Mouse (Mus musculus) ES-Bruce4 (cell line): ENCODE measurements around the gene Pde1c. TPM values are rescaled to one million over a fixed set of nuclear protein-coding genes. Genes with fewer than 3 reads are reported as not detected.

Experiments used
- H3K27ac ChIP-seq: 2 replicates; pipeline ENCODE4 v1.5.1; 2012; ENCODE audit warnings: low read length, inconsistent platforms; ENCODE audit not compliant: insufficient read depth
- H3K27me3 ChIP-seq: 2 replicates; pipeline ENCODE4 v1.6.1; 2012; ENCODE audit warnings: mild to moderate bottlenecking, low read length, inconsistent platforms; ENCODE audit not compliant: control insufficient read depth, poor library complexity, insufficient read depth, severe bottlenecking
- H3K36me3 ChIP-seq: 2 replicates; pipeline ENCODE4 v1.6.1; 2012; ENCODE audit warnings: inconsistent platforms, mild to moderate bottlenecking, low read length, moderate library complexity; ENCODE audit not compliant: control insufficient read depth, poor library complexity, insufficient read depth, severe bottlenecking
- H3K4me1 ChIP-seq: one replicate; pipeline ENCODE4 v1.8.1; 2011; ENCODE audit warnings: low read length; ENCODE audit not compliant: control insufficient read depth, insufficient read depth
- H3K4me3 ChIP-seq: 2 replicates; pipeline ENCODE4 v1.5.1; 2011; ENCODE audit warnings: low read depth, mild to moderate bottlenecking, low read length
- H3K9ac ChIP-seq: 2 replicates; pipeline ENCODE4 v1.6.1; 2012; ENCODE audit warnings: low read depth, mild to moderate bottlenecking, inconsistent platforms; ENCODE audit not compliant: poor library complexity, severe bottlenecking
- H3K9me3 ChIP-seq: replicated peaks from 2 replicates; pipeline ENCODE4 v1.6.1; 2012; ENCODE audit warnings: mild to moderate bottlenecking, low read length, inconsistent platforms; ENCODE audit not compliant: control insufficient read depth, poor library complexity, insufficient read depth, severe bottlenecking
- CTCF ChIP-seq: IDR thresholded peaks from one replicate; pipeline ENCODE4 v1.8.1; 2011; ENCODE audit warnings: low read depth, low read length
- EP300 ChIP-seq: IDR thresholded peaks from 2 replicates; pipeline ENCODE4 v1.6.1; 2011; ENCODE audit warnings: low read depth, low read length; ENCODE audit not compliant: insufficient read depth
- POLR2A ChIP-seq: IDR thresholded peaks from one replicate; pipeline ENCODE4 v1.8.1; 2011; ENCODE audit warnings: low read length; ENCODE audit not compliant: insufficient read depth
- polyA plus RNA-seq: library from polyadenylated mRNA; stranded (reverse); fragments of >200 nt; gene quantifications from 2 replicates; pipeline ENCODE4 v1.2.4, GENCODE M21; 2011; ENCODE audit warnings: low read depth; ENCODE audit not compliant: missing spikeins, insufficient read depth, insufficient read length

Gene Pde1c
- polyA plus RNA-seq, 1 experiment, result 0.88 TPM

GRCm38 (mm10) chr6:56292176-56292575 lies 276.7 kb downstream of the Pde1c start:
- no peak for TF ChIP-seq POLR2A
- no peak for TF ChIP-seq CTCF
- TF ChIP-seq EP300, result no peak

GRCm38 (mm10) chr6:56289307-56289706 lies 279.6 kb downstream of the Pde1c start:
- no peaks in the 10 kb centered on the region for H3K9me3 ChIP-seq
- no peaks in the 10 kb centered on the region for H3K27me3 ChIP-seq
- H3K36me3 ChIP-seq, result no peaks in the 10 kb centered on the region
- H3K27ac ChIP-seq, result no peak overlapping the region
- no peaks in the 10 kb centered on the region for H3K4me1 ChIP-seq
- H3K4me3 ChIP-seq, result no peak overlapping the region
- TF ChIP-seq POLR2A (no peak), CTCF (no peak), EP300 (no peak)
- H3K9ac ChIP-seq, result no peak overlapping the region

More at GRCm38 (mm10) chr6:56292176-56292575, 276.7 kb downstream of the Pde1c start:
- no peaks in the 10 kb centered on the region for H3K4me1 ChIP-seq
- no peak overlapping the region for H3K27ac ChIP-seq
- H3K9ac ChIP-seq, result no peak overlapping the region
- H3K36me3 ChIP-seq, result no peaks in the 10 kb centered on the region
- H3K4me3 ChIP-seq, result no peak overlapping the region
- no peaks in the 10 kb centered on the region for H3K27me3 ChIP-seq
- no peaks in the 10 kb centered on the region for H3K9me3 ChIP-seq

DNA sequence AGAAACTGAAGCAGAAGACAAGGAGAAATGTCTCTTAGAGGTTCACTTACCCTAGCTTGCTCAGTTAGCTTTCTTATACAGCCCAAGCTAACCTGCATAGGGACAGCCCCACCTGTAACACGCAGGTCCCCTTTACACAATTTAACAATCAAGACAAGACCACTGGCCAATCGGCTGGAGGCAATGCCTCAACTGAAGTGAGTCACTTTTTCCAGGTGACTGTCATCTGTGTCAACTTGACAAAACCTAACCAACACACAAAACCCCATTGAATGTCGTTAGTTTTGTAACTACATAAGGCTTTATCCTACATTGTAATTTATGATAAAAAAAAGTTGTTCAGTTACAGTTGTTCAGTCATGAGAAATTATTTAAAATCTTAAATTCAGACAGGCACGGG lies 284.1 kb downstream of the Pde1c start:
- Histone ChIP-seq H3K27ac (no peak overlapping the region), H3K4me3 (no peak overlapping the region), H3K27me3 (no peaks in the 10 kb centered on the region), H3K9me3 (no peaks in the 10 kb centered on the region), H3K9ac (no peak overlapping the region), H3K36me3 (no peaks in the 10 kb centered on the region), H3K4me1 (no peaks in the 10 kb centered on the region)
- no peak for TF ChIP-seq POLR2A
- TF ChIP-seq CTCF, result no peak
- TF ChIP-seq EP300, result no peak

- TF ChIP-seq CTCF (no peak), POLR2A (no peak), EP300 (no peak)
- no peaks in the 10 kb centered on the region for H3K36me3 ChIP-seq
Observed at GRCm38 (mm10) chr6:56275461-56275860, 293.4 kb downstream of the Pde1c start.

GRCm38 (mm10) chr6:56271741-56272140 lies 297.2 kb downstream of the Pde1c start:
- TF ChIP-seq CTCF (no peak), EP300 (no peak), POLR2A (no peak)
- Histone ChIP-seq H3K27me3 (no peaks in the 10 kb centered on the region), H3K9ac (no peak overlapping the region), H3K9me3 (no peaks in the 10 kb centered on the region), H3K4me3 (no peak overlapping the region), H3K27ac (no peak overlapping the region), H3K4me1 (no peaks in the 10 kb centered on the region), H3K36me3 (no peaks in the 10 kb centered on the region)

More at GRCm38 (mm10) chr6:56275461-56275860, 293.4 kb downstream of the Pde1c start:
- no peaks in the 10 kb centered on the region for H3K4me1 ChIP-seq
- no peak overlapping the region for H3K9ac ChIP-seq
- H3K27me3 ChIP-seq, result no peaks in the 10 kb centered on the region
- H3K4me3 ChIP-seq, result no peak overlapping the region
- no peaks in the 10 kb centered on the region for H3K9me3 ChIP-seq
- no peak overlapping the region for H3K27ac ChIP-seq

DNA sequence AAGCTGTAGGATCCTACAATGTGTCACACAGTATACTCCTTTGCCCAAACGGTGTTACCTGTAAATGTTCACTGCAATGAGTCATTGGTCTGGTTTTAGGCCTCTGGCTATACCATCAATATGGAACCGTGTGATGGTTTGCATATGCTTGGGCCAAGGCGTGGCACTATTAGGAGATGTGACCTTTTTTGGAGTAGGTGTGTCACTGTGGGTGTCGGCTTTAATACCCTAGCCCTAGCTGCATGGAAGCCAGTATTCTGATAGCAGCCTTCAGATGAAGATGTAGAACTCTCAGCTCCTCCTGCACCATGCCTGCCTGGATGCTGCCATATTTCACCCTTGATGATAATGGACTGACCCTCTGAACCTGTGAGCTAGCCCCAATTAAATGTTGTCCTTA lies 304.4 kb downstream of the Pde1c start:
- no peak overlapping the region for H3K27ac ChIP-seq
- no peak for TF ChIP-seq POLR2A
- TF ChIP-seq CTCF, result no peak
- H3K9ac ChIP-seq, result no peak overlapping the region
- H3K9me3 ChIP-seq, result no peaks in the 10 kb centered on the region
- no peaks in the 10 kb centered on the region for H3K27me3 ChIP-seq
- no peak overlapping the region for H3K4me3 ChIP-seq
- no peaks in the 10 kb centered on the region for H3K4me1 ChIP-seq
- H3K36me3 ChIP-seq, result no peaks in the 10 kb centered on the region
